Mouse (Mus musculus) ES-E14 (cell line): ENCODE results near the gene Itsn1.

Experiments used
- CHD2 ChIP-seq: IDR thresholded peaks from 2 replicates; pipeline ENCODE4 v1.6.1; 2014; ENCODE audit warnings: mild to moderate bottlenecking, low read depth, low read length, inconsistent platforms
- HCFC1 ChIP-seq: IDR thresholded peaks from 2 replicates; pipeline ENCODE4 v1.6.1; 2012; ENCODE audit warnings: low read length, inconsistent platforms, borderline replicate concordance; ENCODE audit not compliant: insufficient read depth

- TF ChIP-seq CHD2 (no peak), HCFC1 (no peak)
Measured at GRCm38 (mm10) chr16:91822325-91822724, 93.2 kb downstream of the Itsn1 start.
